In the genomic region with DNA sequence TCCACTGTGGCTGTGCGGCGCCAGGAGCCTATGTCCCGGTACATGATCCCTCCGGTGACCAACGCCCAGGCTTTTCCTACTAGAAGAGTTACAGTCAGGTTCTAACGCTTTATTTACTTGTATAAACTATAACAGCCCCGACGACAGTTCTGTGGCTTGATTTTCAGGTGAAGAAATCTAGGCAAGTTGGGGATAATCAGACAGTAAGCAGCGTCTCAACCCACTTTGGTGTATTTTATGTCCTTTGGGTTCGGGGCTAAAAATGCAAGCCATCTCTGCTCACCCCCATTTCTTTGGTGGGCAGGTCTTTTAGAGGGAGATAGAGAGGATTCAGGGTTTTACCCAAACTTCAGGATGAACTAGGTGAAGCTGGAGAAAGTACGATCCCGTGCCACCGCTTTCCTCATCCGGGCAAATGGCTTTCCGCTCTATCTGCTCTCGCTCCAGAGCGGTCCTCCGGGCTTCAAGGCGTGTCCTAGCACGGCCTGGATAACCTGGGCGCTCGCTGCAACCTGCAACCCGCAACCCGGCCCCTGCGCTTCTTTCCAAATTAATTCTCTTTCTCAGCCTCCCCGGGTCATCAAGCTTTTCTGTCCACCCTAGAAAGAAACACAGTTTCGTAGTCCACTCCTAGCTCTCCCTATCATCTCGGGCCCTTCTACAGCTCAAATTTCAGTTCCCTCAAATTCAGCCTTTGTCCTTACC, we compare ENCODE assay signal across 8 mouse cellular contexts. TPM values are rescaled to one million over a fixed set of nuclear protein-coding genes. Genes with fewer than 3 reads are reported as not detected.
DNase-seq lines count a peak whose midpoint lies in the region; ATAC-seq lines count a peak whose summit lies in the region.

No protein-coding gene starts in this region.

- no peaks in the 10 kb centered on the region for H3K36me3 ChIP-seq in heart, embryonic 14.5 days (ENCODE audit: control insufficient read depth, insufficient read depth, low read length)
- H3K36me3 ChIP-seq in hindbrain, embryonic 16.5 days (ENCODE audit: control insufficient read depth, insufficient read depth, low read length): no peaks in the 10 kb centered on the region
- no peaks in the 10 kb centered on the region for H3K36me3 ChIP-seq in midbrain, embryonic 10.5 days

- no peak for ATAC-seq in heart, embryonic 14.5 days (ENCODE audit: insufficient number of reproducible peaks, insufficient read depth, low FRiP score, low read depth)
- no peak for ATAC-seq in hindbrain, embryonic 16.5 days

- H3K27ac ChIP-seq in heart, embryonic 14.5 days (replicated peaks in 1 of 2; ENCODE audit: control insufficient read depth in 1 of 2, insufficient read depth in 1 of 2, low read depth in 2 of 2, low read length in 2 of 2): no peak overlapping the region
- H3K27ac ChIP-seq in hindbrain, embryonic 16.5 days (ENCODE audit: low read depth, low read length): no peak overlapping the region
- H3K27ac ChIP-seq in midbrain, embryonic 10.5 days (replicated peaks): no peak overlapping the region

- 2% methylated on average over 28 of the region's 28 CpGs for WGBS in heart, embryonic 14.5 days
- 2% methylated on average over 28 of the region's 28 CpGs for WGBS in hindbrain, embryonic 16.5 days
- WGBS in midbrain, embryonic 10.5 days: under 1% methylated on average over 28 of the region's 28 CpGs

- H3K27me3 ChIP-seq in heart, embryonic 14.5 days (ENCODE audit: control insufficient read depth, insufficient read depth, low read length): peaks cover 63% of the 10 kb centered on the region
- H3K27me3 ChIP-seq in hindbrain, embryonic 16.5 days (replicated peaks; ENCODE audit: control insufficient read depth, insufficient read depth, low read length): peaks cover 46% of the 10 kb centered on the region
- H3K27me3 ChIP-seq in midbrain, embryonic 10.5 days (ENCODE audit: low read depth, poor library complexity, severe bottlenecking): peaks cover 96% of the 10 kb centered on the region

- 0 out of 2 replicates have a peak overlapping the region, but pooled peaks have one; percentile 30 for H3K9ac ChIP-seq in heart, embryonic 14.5 days (ENCODE audit: low read length)
- no peak overlapping the region for H3K9ac ChIP-seq in hindbrain, embryonic 16.5 days (ENCODE audit: low read depth, low read length)

- intact Hi-C loops in heart, postnatal 14 days (cut with DNase I): no loop called here

- no peak for DNase-seq in heart, postnatal 14 days
- peak; percentile 59 for DNase-seq in embryo, embryonic 11 days
- peak; percentile 56 for DNase-seq in midbrain, embryonic 10.5 days (ENCODE audit: low spot score)
- no peak for DNase-seq in layer of hippocampus, adult 8-10 months (ENCODE audit: low spot score in 2 of 2)
- no peak for DNase-seq in adipocyte (ENCODE audit: low spot score)
- no peak for DNase-seq in spleen, adult 18-20 months

- no peaks in the 10 kb centered on the region for H3K9me3 ChIP-seq in heart, embryonic 14.5 days (ENCODE audit: control insufficient read depth, low read length)
- H3K9me3 ChIP-seq in hindbrain, embryonic 16.5 days (ENCODE audit: control insufficient read depth, low read length): no peaks in the 10 kb centered on the region
- no peaks in the 10 kb centered on the region for H3K9me3 ChIP-seq in midbrain, embryonic 10.5 days (replicated peaks)

- H3K4me3 ChIP-seq in heart, embryonic 14.5 days (ENCODE audit: control insufficient read depth in 1 of 2, insufficient read depth in 1 of 2, low read depth in 1 of 2, low read length in 2 of 2): peak overlapping the region; percentile 18 to 29
- peak overlapping the region; percentile 11 for H3K4me3 ChIP-seq in hindbrain, embryonic 16.5 days (ENCODE audit: low read length)
- H3K4me3 ChIP-seq in midbrain, embryonic 10.5 days: peak overlapping the region; percentile 37

- H3K4me2 ChIP-seq in heart, embryonic 14.5 days (ENCODE audit: low read length): peak overlapping the region; percentile 65
- H3K4me2 ChIP-seq in hindbrain, embryonic 16.5 days (ENCODE audit: low read length): peak overlapping the region; percentile 41

- H3K4me1 ChIP-seq in heart, embryonic 14.5 days (ENCODE audit: control insufficient read depth in 2 of 2, insufficient read depth in 2 of 2, low read length in 2 of 2): peaks cover 11 to 18% of the 10 kb centered on the region in 2 experiments
- H3K4me1 ChIP-seq in hindbrain, embryonic 16.5 days (ENCODE audit: control insufficient read depth, insufficient read depth, low read depth, low read length): peaks cover 10% of the 10 kb centered on the region
- H3K4me1 ChIP-seq in midbrain, embryonic 10.5 days: peaks cover 20% of the 10 kb centered on the region

RNA-seq across cellular contexts. Expression of gene B4galnt2, which starts 0.5 kb away (rescaled TPM):
- 0.11 TPM in 1 of 2 replicates, not detected in the other for polyA plus RNA-seq in heart, embryonic 14.5 days (2014; fragmentation: Nextera tagmentation; extraction: Ambion mirVana)
- not detected for total RNA-seq in heart, postnatal 14 days (2021)
- 0.09 TPM in 1 of 2 replicates, not detected in the other for polyA plus RNA-seq in hindbrain, embryonic 16.5 days (2015; fragmentation: Nextera tagmentation; extraction: Ambion mirVana)
- 0.11 and 0.14 TPM in 2 replicates for polyA plus RNA-seq in midbrain, embryonic 10.5 days (2016; fragmentation: Nextera tagmentation; extraction: Ambion mirVana)
- not detected for total RNA-seq in layer of hippocampus, adult 8-10 months (2022)

Comparison
In these comparisons a context has a peak if more than half of its experiments do, and no peak if none do; other contexts are left out.
1. DNase-seq: peak in embryo, embryonic 11 days (single experiment) and midbrain, embryonic 10.5 days (single experiment); none in heart, postnatal 14 days (0 of 2), layer of hippocampus, adult 8-10 months (0 of 2), adipocyte (single experiment) and spleen, adult 18-20 months (0 of 2).
2. Peak in every context shown above with its lines, with median percentiles within 50 percentile points of each other: H3K4me3 ChIP-seq.